Mouse (Mus musculus) inflammation-experienced regulatory T-cells (primary cell): ENCODE data around the gene 1700028K03Rik. TPM values are rescaled to one million over a fixed set of nuclear protein-coding genes. Genes with fewer than 3 reads are reported as not detected.

Experiments
- polyA plus RNA-seq, 2 experiments: library from polyadenylated mRNA; unstranded; fragments of 100-300 nt; shearing (Covaris generic); gene quantifications; one replicate each; pipeline ENCODE4 v1.2.1; 2017

The 1700028K03Rik gene
- 1 to 10 TPM in 1 of 2 experiments, under 1 TPM in 1; 0.75 to 1.1 TPM for polyA plus RNA-seq

GRCm38 (mm10) chr5:107534581-107534980 is at the start of gene 1700028K03Rik:
1700028K03Rik (plus strand) TSS chr5:107534709.

DNA sequence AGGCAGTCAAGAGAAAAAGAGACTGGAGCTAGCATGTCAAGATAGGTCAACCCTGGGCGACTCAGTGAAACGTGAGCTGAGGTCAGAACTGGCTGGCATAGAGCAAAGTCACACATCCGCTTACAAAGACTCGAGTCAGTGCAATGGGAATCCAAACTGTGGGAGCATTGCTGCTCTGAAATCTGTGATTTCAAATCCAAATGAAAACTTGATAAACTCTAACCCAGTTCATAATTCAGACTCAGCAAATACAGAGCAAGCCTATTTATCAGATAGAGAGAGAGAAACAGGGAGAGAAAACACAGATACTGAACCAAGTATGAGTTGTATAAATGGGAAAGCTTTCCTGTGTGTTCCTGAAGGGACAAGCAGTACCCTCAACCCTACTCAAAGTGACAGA is 27.2 kb upstream of the 1700028K03Rik start, which contains the start of gene Gm42669:
Gm42669 (plus strand) TSS at position 301 of the 400 bp plus-strand sequence.

DNA sequence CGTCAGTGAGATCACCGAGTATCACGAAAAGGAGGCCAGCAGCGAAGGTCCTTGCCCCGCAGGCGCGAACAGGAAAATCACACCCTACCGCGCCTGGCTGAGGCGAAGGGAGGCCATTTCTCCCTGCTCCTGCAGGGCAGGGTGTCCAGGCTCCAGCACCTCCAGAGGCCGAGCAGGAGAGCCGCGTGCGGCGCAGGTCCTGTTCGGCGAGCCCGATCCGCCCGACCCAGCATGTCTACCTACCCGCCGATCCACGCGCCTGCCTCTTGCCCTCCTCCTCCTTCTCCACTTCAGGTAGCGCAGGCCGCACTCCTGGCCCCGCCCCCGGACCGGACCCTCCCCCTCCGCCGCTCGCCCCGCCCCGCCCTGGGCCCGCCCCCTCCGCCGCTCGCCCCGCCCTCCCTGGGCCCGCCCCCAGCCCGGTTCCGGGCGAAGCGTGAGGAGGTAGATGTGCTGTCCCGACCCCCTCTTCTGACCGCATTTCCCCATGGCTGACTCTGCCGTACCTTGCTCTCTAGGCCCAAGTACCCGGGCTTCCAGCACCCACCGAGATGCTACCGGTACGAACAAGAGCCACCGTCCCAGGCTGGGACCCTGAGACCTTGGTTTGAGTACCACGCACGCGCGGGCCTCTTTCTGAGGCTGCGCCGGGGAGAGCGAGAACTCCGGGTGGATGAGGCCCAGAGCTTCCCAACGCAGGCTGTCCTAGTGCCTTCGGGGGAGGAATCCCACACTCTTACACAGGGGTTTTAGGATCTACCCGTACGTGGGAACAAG is 63.0 kb downstream of the 1700028K03Rik start, which contains the start of the genes Rpap2 and Glmn:
Rpap2 (plus strand) TSS at position 73 of the 777 bp plus-strand sequence.
Glmn (minus strand) TSS at position 588 of the 777 bp plus-strand sequence.

Other genes starting within 250 kb of the 1700028K03Rik start
- gene Tgfbr3, start 245.1 kb upstream of the 1700028K03Rik start, polyA plus RNA-seq = 10 to 100 TPM; 10.3 to 40.0 TPM
- 1 to 10 TPM in 1 of 2 experiments, under 1 TPM in 1; 0.48 to 1.2 TPM for gene Brdt, start 203.6 kb upstream of the 1700028K03Rik start, polyA plus RNA-seq
- 1 to 10 TPM in 1 of 2 experiments, under 1 TPM in 1; 0.95 to 2.4 TPM for gene Ephx4, start 132.0 kb upstream of the 1700028K03Rik start, polyA plus RNA-seq
- gene Lpcat2b, start 103.2 kb upstream of the 1700028K03Rik start, polyA plus RNA-seq = not detected
- 1 to 10 TPM; 7.5 to 8.0 TPM for gene Btbd8, start 96.7 kb upstream of the 1700028K03Rik start, polyA plus RNA-seq
- under 1 TPM; 0.33 to 0.40 TPM for gene Gm42669, start 27.1 kb upstream of the 1700028K03Rik start, polyA plus RNA-seq
- 10 to 100 TPM; 18.7 to 32.7 TPM for gene Rpap2, start 62.7 kb downstream of the 1700028K03Rik start, polyA plus RNA-seq
- gene Glmn, start 63.2 kb downstream of the 1700028K03Rik start, polyA plus RNA-seq = 10 to 100 TPM; 11.3 to 20.0 TPM
- 10 to 100 TPM; 26.7 to 32.2 TPM for gene Gfi1, start 191.3 kb downstream of the 1700028K03Rik start, polyA plus RNA-seq